Mouse (Mus musculus) liver, embryonic 11.5 days (tissue): ENCODE results near the gene Xxylt1. TPM values are rescaled to one million over a fixed set of nuclear protein-coding genes. Genes with fewer than 3 reads are reported as not detected.

Source experiments
- ATAC-seq: fragments of 200-750 bp; cut with Nextera tagmentation; replicated peaks from 2 replicates; pipeline ENCODE4 v1.8.0; 2017; ENCODE audit warnings: moderate number of reproducible peaks, mild to moderate bottlenecking, moderate TSS enrichment, moderate library complexity; ENCODE audit not compliant: low FRiP score
- DNase-seq: peaks from one replicate; pipeline ENCODE4 v3.0.0-alpha.2; 2017; ENCODE audit warnings: low spot score
- H3K27ac ChIP-seq: fragments of 300-500 bp; sonication (generic); 2 replicates; pipeline ENCODE4 v1.5.1; 2014; ENCODE audit warnings: mild to moderate bottlenecking, low read depth, low read length, control low read depth
- H3K27me3 ChIP-seq: fragments of 300-500 bp; sonication (generic); replicated peaks from 2 replicates; pipeline ENCODE4 v1.6.1; 2014; ENCODE audit warnings: low read length, mixed read lengths; ENCODE audit not compliant: control insufficient read depth, insufficient read depth
- H3K36me3 ChIP-seq: fragments of 300-500 bp; sonication (generic); 2 replicates; pipeline ENCODE4 v1.6.1; 2014; ENCODE audit warnings: mild to moderate bottlenecking, low read length, moderate library complexity, mixed read lengths; ENCODE audit not compliant: control insufficient read depth, insufficient read depth
- H3K4me1 ChIP-seq: fragments of 300-500 bp; sonication (generic); replicated peaks from 2 replicates; pipeline ENCODE4 v1.6.1; 2014; ENCODE audit warnings: low read length, mixed read lengths; ENCODE audit not compliant: control insufficient read depth, insufficient read depth
- H3K4me2 ChIP-seq: fragments of 300-500 bp; sonication (generic); 2 replicates; pipeline ENCODE4 v1.6.1; 2014; ENCODE audit warnings: mild to moderate bottlenecking, control low read depth, moderate library complexity
- H3K4me3 ChIP-seq: fragments of 300-500 bp; sonication (generic); 2 replicates; pipeline ENCODE4 v1.5.1; 2014; ENCODE audit warnings: low read depth, low read length, control low read depth
- H3K9ac ChIP-seq: fragments of 300-500 bp; sonication (generic); 2 replicates; pipeline ENCODE4 v1.6.1; 2014; ENCODE audit warnings: low read depth, low read length, control low read depth
- H3K9me3 ChIP-seq: fragments of 300-500 bp; sonication (generic); 2 replicates; pipeline ENCODE4 v1.6.1; 2016; ENCODE audit warnings: low read length, inconsistent platforms, mixed read lengths; ENCODE audit not compliant: control insufficient read depth
- WGBS: fragments of 180-500 bp; shearing (Covaris S2); extraction: QIAGEN DNeasy Blood & Tissue Kit; methylation state at CpG from one replicate; pipeline ENCODE4 v1.1.7; 2014; 5-methylcytosine and 5-hydroxymethylcytosine counted together
- polyA plus RNA-seq: library from polyadenylated mRNA; unstranded; fragments of >200 nt; fragmentation: Nextera tagmentation; extraction: Ambion mirVana; gene quantifications from 2 replicates; pipeline ENCODE4 v1.2.1, GENCODE M21; 2014

The Xxylt1 gene
- polyA plus RNA-seq, 1 experiment from 2014 or later = 10.7 TPM

DNA sequence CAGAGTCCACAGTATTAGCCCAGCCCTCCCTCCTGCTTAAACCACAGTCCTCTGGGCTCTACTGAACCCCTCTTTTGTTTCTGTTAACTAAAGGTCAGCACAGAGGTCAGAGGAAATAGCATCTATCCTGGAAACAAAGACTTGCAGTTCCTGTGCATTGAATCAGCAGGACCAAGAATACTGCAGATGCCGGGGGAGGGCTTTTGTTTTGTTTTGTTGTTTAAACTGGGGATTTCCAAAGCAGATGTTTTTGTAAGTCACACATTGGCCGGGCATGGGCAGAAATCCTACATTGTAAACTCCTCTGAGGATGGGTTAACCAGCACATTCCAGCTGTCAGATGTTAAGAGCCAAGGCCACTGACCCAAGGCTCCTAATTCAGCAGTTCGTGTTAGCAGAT is 141.3 kb downstream of the Xxylt1 start:
- 36% methylated on average over 3 of the region's 3 CpGs for WGBS
- Histone ChIP-seq H3K4me2 (no peak overlapping the region), H3K4me3 (no peak overlapping the region), H3K9ac (no peak overlapping the region), H3K36me3 (no peaks in the 10 kb centered on the region), H3K4me1 (0 out of 2 replicates have a peak, but pooled peaks cover 4% of the 10 kb centered on the region), H3K27ac (no peak overlapping the region), H3K9me3 (no peaks in the 10 kb centered on the region), H3K27me3 (no peaks in the 10 kb centered on the region)
- ATAC-seq = no peak
- DNase-seq = no peak

DNA sequence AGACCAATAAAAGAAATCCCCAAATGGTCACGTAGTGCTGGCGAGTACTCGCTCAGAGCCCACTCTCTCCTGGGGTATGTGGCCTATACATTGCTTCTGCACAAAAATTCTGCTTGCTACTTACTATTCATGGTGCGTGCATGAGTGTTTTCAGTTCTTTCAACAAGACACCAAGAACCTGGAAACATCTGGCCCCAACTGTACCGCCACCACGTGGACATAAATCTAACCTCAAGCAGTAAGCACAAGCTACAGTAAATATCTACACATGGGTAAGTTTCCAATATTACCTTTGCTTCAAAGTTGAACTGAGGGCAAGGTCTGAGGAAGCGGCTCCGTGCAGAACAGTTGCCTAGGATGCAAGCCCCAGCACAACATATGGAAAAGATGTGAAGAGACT is 142.0 kb downstream of the Xxylt1 start:
- 78% methylated on average over 8 of the region's 8 CpGs for WGBS
- H3K36me3 ChIP-seq = no peaks in the 10 kb centered on the region
- H3K27me3 ChIP-seq = no peaks in the 10 kb centered on the region
- H3K4me1 ChIP-seq = 0 out of 2 replicates have a peak, but pooled peaks cover 4% of the 10 kb centered on the region
- ATAC-seq = no peak
- H3K4me2 ChIP-seq = no peak overlapping the region
- no peak overlapping the region for H3K27ac ChIP-seq
- no peak overlapping the region for H3K9ac ChIP-seq
- H3K4me3 ChIP-seq = no peak overlapping the region
- no peak for DNase-seq
- H3K9me3 ChIP-seq = no peaks in the 10 kb centered on the region

- H3K4me1 ChIP-seq = 0 out of 2 replicates have a peak, but pooled peaks cover 4% of the 10 kb centered on the region
- no peak overlapping the region for H3K4me2 ChIP-seq
- H3K9me3 ChIP-seq = no peaks in the 10 kb centered on the region
- no peak overlapping the region for H3K9ac ChIP-seq
- H3K27me3 ChIP-seq = no peaks in the 10 kb centered on the region
- no peak overlapping the region for H3K27ac ChIP-seq
- ATAC-seq (no peak), DNase-seq (no peak)
- no peak overlapping the region for H3K4me3 ChIP-seq
- WGBS = 81% methylated on average over 3 of the region's 3 CpGs
- no peaks in the 10 kb centered on the region for H3K36me3 ChIP-seq
Observed at GRCm38 (mm10) chr16:30938664-30939063, 142.6 kb downstream of the Xxylt1 start.

- H3K27me3 ChIP-seq = no peaks in the 10 kb centered on the region
- H3K4me1 ChIP-seq = 0 out of 2 replicates have a peak, but pooled peaks cover 4% of the 10 kb centered on the region
- no peaks in the 10 kb centered on the region for H3K9me3 ChIP-seq
- DNase-seq (no peak), ATAC-seq (no peak)
- 75% methylated on average over 3 of the region's 3 CpGs for WGBS
- H3K27ac ChIP-seq = no peak overlapping the region
- H3K4me2 ChIP-seq = no peak overlapping the region
- H3K36me3 ChIP-seq = no peaks in the 10 kb centered on the region
- no peak overlapping the region for H3K9ac ChIP-seq
- no peak overlapping the region for H3K4me3 ChIP-seq
Observed at GRCm38 (mm10) chr16:30937665-30938064, 143.6 kb downstream of the Xxylt1 start.

- H3K36me3 ChIP-seq = no peaks in the 10 kb centered on the region
- no peak overlapping the region for H3K9ac ChIP-seq
- DNase-seq = no peak
- 0 out of 2 replicates have a peak, but pooled peaks cover 4% of the 10 kb centered on the region for H3K4me1 ChIP-seq
- WGBS = 52% methylated on average over 6 of the region's 6 CpGs
- no peak for ATAC-seq
- H3K4me2 ChIP-seq = no peak overlapping the region
- H3K27me3 ChIP-seq = no peaks in the 10 kb centered on the region
- no peaks in the 10 kb centered on the region for H3K9me3 ChIP-seq
- H3K4me3 ChIP-seq = no peak overlapping the region
- no peak overlapping the region for H3K27ac ChIP-seq
Observed at GRCm38 (mm10) chr16:30936471-30936870, 144.8 kb downstream of the Xxylt1 start.

- 75% methylated on average over 7 of the region's 7 CpGs for WGBS
Observed at GRCm38 (mm10) chr16:30936012-30936461, 145.2 kb downstream of the Xxylt1 start.

GRCm38 (mm10) chr16:30934967-30935690 is 146.1 kb downstream of the Xxylt1 start:
- no peak for DNase-seq
- Histone ChIP-seq H3K27me3 (no peaks in the 10 kb centered on the region), H3K4me2 (no peak overlapping the region), H3K27ac (no peak overlapping the region), H3K4me3 (no peak overlapping the region), H3K9me3 (no peaks in the 10 kb centered on the region), H3K4me1 (0 out of 2 replicates have a peak, but pooled peaks cover 4% of the 10 kb centered on the region), H3K9ac (no peak overlapping the region), H3K36me3 (no peaks in the 10 kb centered on the region)
- 57% methylated on average over 15 of the region's 15 CpGs for WGBS
- no peak for ATAC-seq

More at GRCm38 (mm10) chr16:30936012-30936461, 145.2 kb downstream of the Xxylt1 start:
- Histone ChIP-seq H3K4me1 (0 out of 2 replicates have a peak, but pooled peaks cover 4% of the 10 kb centered on the region), H3K36me3 (no peaks in the 10 kb centered on the region), H3K27me3 (no peaks in the 10 kb centered on the region), H3K9ac (no peak overlapping the region), H3K4me2 (no peak overlapping the region), H3K9me3 (no peaks in the 10 kb centered on the region), H3K27ac (no peak overlapping the region), H3K4me3 (no peak overlapping the region)
- DNase-seq = no peak
- no peak for ATAC-seq

- Histone ChIP-seq H3K4me1 (no peaks in the 10 kb centered on the region), H3K4me2 (no peak overlapping the region), H3K27ac (no peak overlapping the region), H3K9ac (no peak overlapping the region), H3K27me3 (no peaks in the 10 kb centered on the region), H3K4me3 (no peak overlapping the region), H3K36me3 (no peaks in the 10 kb centered on the region), H3K9me3 (no peaks in the 10 kb centered on the region)
- 82% methylated on average over 11 of the region's 11 CpGs for WGBS
- DNase-seq = no peak
- no peak for ATAC-seq
Observed at GRCm38 (mm10) chr16:30934205-30934780, 146.9 kb downstream of the Xxylt1 start.

GRCm38 (mm10) chr16:30933366-30933765 is 147.9 kb downstream of the Xxylt1 start:
- H3K4me3 ChIP-seq = no peak overlapping the region
- ATAC-seq = no peak
- H3K36me3 ChIP-seq = no peaks in the 10 kb centered on the region
- no peaks in the 10 kb centered on the region for H3K9me3 ChIP-seq
- H3K4me2 ChIP-seq = no peak overlapping the region
- no peaks in the 10 kb centered on the region for H3K27me3 ChIP-seq
- no peak for DNase-seq
- H3K9ac ChIP-seq = no peak overlapping the region
- WGBS = 73% methylated on average over 8 of the region's 8 CpGs
- H3K4me1 ChIP-seq = no peaks in the 10 kb centered on the region
- no peak overlapping the region for H3K27ac ChIP-seq
